Mouse (Mus musculus): ENCODE results near the gene Ctdspl. TPM values are rescaled to one million over a fixed set of nuclear protein-coding genes. Genes with fewer than 3 reads are reported as not detected.
A peak's percentile ranks its signal among the peaks of the same experiment; 100 is the strongest.

Ctdspl gene
- polyA plus RNA-seq, 1 experiment from 2014 or later = 22.9 TPM

GRCm38 (mm10) chr9:118964263-118965034, 38.2 kb downstream of the Ctdspl start:
- H3K9me3 ChIP-seq (ENCODE audit: low read depth, low read length) = no peaks in the 10 kb centered on the region
- peaks cover 9% of the 10 kb centered on the region for H3K4me1 ChIP-seq (ENCODE audit: insufficient read depth)
- WGBS = 35% methylated on average over 18 of the region's 18 CpGs
- H3K9ac ChIP-seq = no peak overlapping the region
- TF ChIP-seq CTCF (IDR thresholded peaks at IDR 0.05; ENCODE audit: low read depth) = no peak
- peak; percentile 76 for ATAC-seq (ENCODE audit: insufficient read depth)
- H3K27ac ChIP-seq (ENCODE audit: low read depth) = peak overlapping the region; percentile 73
- peak overlapping the region; percentile 39 for H3K4me2 ChIP-seq
- DNase-seq = peak; percentile 81
- H3K4me3 ChIP-seq (ENCODE audit: low read depth, low read length) = no peak overlapping the region
- no peaks in the 10 kb centered on the region for H3K27me3 ChIP-seq (ENCODE audit: insufficient read depth, low read length)
- 0 out of 2 replicates have a peak, but pooled peaks cover 8% of the 10 kb centered on the region for H3K36me3 ChIP-seq (ENCODE audit: insufficient read depth)

- Histone ChIP-seq H3K27ac (ENCODE audit: low read depth) (no peak overlapping the region), H3K27me3 (ENCODE audit: insufficient read depth, low read length) (no peaks in the 10 kb centered on the region), H3K4me1 (ENCODE audit: insufficient read depth) (peaks cover 2% of the 10 kb centered on the region; the same call in 1 of the 2 replicates), H3K9me3 (ENCODE audit: low read depth, low read length) (no peaks in the 10 kb centered on the region), H3K4me3 (ENCODE audit: low read depth, low read length) (no peak overlapping the region), H3K4me2 (no peak overlapping the region), H3K9ac (no peak overlapping the region), H3K36me3 (ENCODE audit: insufficient read depth) (0 out of 2 replicates have a peak, but pooled peaks cover 10% of the 10 kb centered on the region)
- 78% methylated on average over 4 of the region's 4 CpGs for WGBS
- DNase-seq (no peak), ATAC-seq (ENCODE audit: insufficient read depth) (no peak)
- no peak for TF ChIP-seq CTCF (IDR thresholded peaks at IDR 0.05; ENCODE audit: low read depth)
Measured at GRCm38 (mm10) chr9:118969810-118970209, 43.6 kb downstream of the Ctdspl start.

DNA sequence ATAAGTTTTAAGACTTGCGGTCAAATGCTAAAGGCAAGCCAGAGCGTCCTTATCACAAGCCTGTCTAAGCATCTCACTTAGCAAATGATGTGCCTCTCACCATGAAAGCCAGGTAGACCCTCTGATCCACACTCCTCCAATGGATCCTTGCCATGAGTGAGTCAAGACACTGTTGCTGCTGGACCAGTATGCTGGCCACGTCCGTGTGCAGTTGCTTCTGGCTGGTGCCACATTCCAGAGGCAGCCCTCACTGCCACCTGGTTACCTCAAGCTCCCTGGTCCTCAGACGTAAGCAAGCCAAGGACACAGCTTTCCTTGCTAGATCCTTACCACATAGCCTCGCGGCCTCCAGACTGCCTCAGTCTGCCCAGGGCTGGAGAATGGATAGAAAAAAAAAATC, 46.8 kb downstream of the Ctdspl start:
- TF ChIP-seq CTCF (IDR thresholded peaks at IDR 0.05; ENCODE audit: low read depth) = no peak
- no peaks in the 10 kb centered on the region for H3K9me3 ChIP-seq (ENCODE audit: low read depth, low read length)
- no peaks in the 10 kb centered on the region for H3K27me3 ChIP-seq (ENCODE audit: insufficient read depth, low read length)
- H3K36me3 ChIP-seq (ENCODE audit: insufficient read depth) = 0 out of 2 replicates have a peak, but pooled peaks cover 2% of the 10 kb centered on the region
- H3K9ac ChIP-seq = no peak overlapping the region
- peaks cover 19% of the 10 kb centered on the region for H3K4me1 ChIP-seq (ENCODE audit: insufficient read depth)
- 75% methylated on average over 7 of the region's 7 CpGs for WGBS
- no peak for DNase-seq
- no peak overlapping the region for H3K4me3 ChIP-seq (ENCODE audit: low read depth, low read length)
- no peak for ATAC-seq (ENCODE audit: insufficient read depth)
- H3K4me2 ChIP-seq = no peak overlapping the region
- H3K27ac ChIP-seq (ENCODE audit: low read depth) = 0 out of 2 replicates have a peak overlapping the region, but pooled peaks have one; percentile 13

- Histone ChIP-seq H3K27ac (ENCODE audit: low read depth) (peak overlapping the region; percentile 16; the same call in 1 of the 2 replicates), H3K9ac (no peak overlapping the region), H3K4me3 (ENCODE audit: low read depth, low read length) (no peak overlapping the region), H3K9me3 (ENCODE audit: low read depth, low read length) (no peaks in the 10 kb centered on the region), H3K36me3 (ENCODE audit: insufficient read depth) (0 out of 2 replicates have a peak, but pooled peaks cover 2% of the 10 kb centered on the region), H3K4me2 (no peak overlapping the region), H3K4me1 (ENCODE audit: insufficient read depth) (peaks cover 19% of the 10 kb centered on the region), H3K27me3 (ENCODE audit: insufficient read depth, low read length) (no peaks in the 10 kb centered on the region)
- ATAC-seq (ENCODE audit: insufficient read depth) (no peak), DNase-seq (no peak)
- WGBS = 68% methylated on average over 5 of the region's 5 CpGs
- no peak for TF ChIP-seq CTCF (IDR thresholded peaks at IDR 0.05; ENCODE audit: low read depth)
Measured at GRCm38 (mm10) chr9:118973566-118973965, 47.3 kb downstream of the Ctdspl start.

- no peaks in the 10 kb centered on the region for H3K27me3 ChIP-seq (ENCODE audit: insufficient read depth, low read length)
- DNase-seq (peak; percentile 52), ATAC-seq (ENCODE audit: insufficient read depth) (0 out of 2 replicates have a peak, but pooled peaks have one; percentile 1)
- H3K4me2 ChIP-seq = no peak overlapping the region
- H3K27ac ChIP-seq (ENCODE audit: low read depth) = peak overlapping the region; percentile 16
- H3K9ac ChIP-seq = no peak overlapping the region
- H3K36me3 ChIP-seq (ENCODE audit: insufficient read depth) = 0 out of 2 replicates have a peak, but pooled peaks cover 2% of the 10 kb centered on the region
- no peaks in the 10 kb centered on the region for H3K9me3 ChIP-seq (ENCODE audit: low read depth, low read length)
- no peak overlapping the region for H3K4me3 ChIP-seq (ENCODE audit: low read depth, low read length)
- peaks cover 19% of the 10 kb centered on the region for H3K4me1 ChIP-seq (ENCODE audit: insufficient read depth)
- 27% methylated on average over 5 of the region's 5 CpGs for WGBS
- no peak for TF ChIP-seq CTCF (IDR thresholded peaks at IDR 0.05; ENCODE audit: low read depth)
Measured at GRCm38 (mm10) chr9:118974148-118974547, 47.9 kb downstream of the Ctdspl start.

- Histone ChIP-seq H3K4me1 (ENCODE audit: insufficient read depth) (peaks cover 22% of the 10 kb centered on the region), H3K9me3 (ENCODE audit: low read depth, low read length) (no peaks in the 10 kb centered on the region), H3K9ac (no peak overlapping the region; the same call in 1 of the 2 replicates), H3K27ac (ENCODE audit: low read depth) (peak overlapping the region; percentile 16), H3K4me3 (ENCODE audit: low read depth, low read length) (no peak overlapping the region), H3K27me3 (ENCODE audit: insufficient read depth, low read length) (no peaks in the 10 kb centered on the region), H3K36me3 (ENCODE audit: insufficient read depth) (0 out of 2 replicates have a peak, but pooled peaks cover 2% of the 10 kb centered on the region), H3K4me2 (peak overlapping the region; percentile 7; the same call in 1 of the 2 replicates)
- 50% methylated on average over 11 of the region's 11 CpGs for WGBS
- no peak for TF ChIP-seq CTCF (IDR thresholded peaks at IDR 0.05; ENCODE audit: low read depth)
- ATAC-seq (ENCODE audit: insufficient read depth) = peak; percentile 62
- peak; percentile 50 for DNase-seq
Measured at GRCm38 (mm10) chr9:118975211-118975671, 49.0 kb downstream of the Ctdspl start.

DNA sequence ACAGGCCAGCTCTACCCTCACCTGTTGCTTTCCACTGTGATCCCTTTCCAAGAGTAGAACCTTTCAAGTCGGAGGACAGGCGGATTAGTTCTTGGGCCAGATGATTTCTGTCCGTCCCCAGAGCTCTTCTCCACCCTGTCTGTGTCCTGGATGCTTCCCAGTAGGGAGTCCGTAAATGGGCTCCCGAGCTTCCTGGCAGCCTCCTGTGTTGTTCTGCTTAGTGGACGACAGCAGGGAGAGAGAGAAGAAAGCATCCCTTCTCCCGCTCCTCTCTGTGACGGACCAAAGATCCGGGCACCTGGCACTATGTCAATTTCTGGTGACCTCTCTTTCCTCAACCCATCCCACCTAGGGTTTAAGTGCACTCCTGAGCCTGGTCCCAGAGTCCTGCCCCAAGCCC, 49.5 kb downstream of the Ctdspl start:
- H3K27ac ChIP-seq (ENCODE audit: low read depth) = peak overlapping the region; percentile 16
- H3K27me3 ChIP-seq (ENCODE audit: insufficient read depth, low read length) = no peaks in the 10 kb centered on the region
- 49% methylated on average over 9 of the region's 9 CpGs for WGBS
- DNase-seq (no peak), ATAC-seq (ENCODE audit: insufficient read depth) (no peak)
- peak overlapping the region; percentile 7; the same call in 1 of the 2 replicates for H3K4me2 ChIP-seq
- 0 out of 2 replicates have a peak, but pooled peaks cover 2% of the 10 kb centered on the region for H3K36me3 ChIP-seq (ENCODE audit: insufficient read depth)
- no peak overlapping the region; the same call in 1 of the 2 replicates for H3K9ac ChIP-seq
- TF ChIP-seq CTCF (IDR thresholded peaks at IDR 0.05; ENCODE audit: low read depth) = no peak
- H3K4me3 ChIP-seq (ENCODE audit: low read depth, low read length) = no peak overlapping the region
- peaks cover 27% of the 10 kb centered on the region for H3K4me1 ChIP-seq (ENCODE audit: insufficient read depth)
- H3K9me3 ChIP-seq (ENCODE audit: low read depth, low read length) = no peaks in the 10 kb centered on the region

Measured in lung, embryonic 14.5 days (tissue).